Mouse (Mus musculus) embryo, embryonic 10.5 days (tissue): ENCODE data around the gene Cenpm.
A peak's percentile ranks its signal among the peaks of the same experiment; 100 is the strongest.

Source experiments
- DNase-seq: peaks from one replicate; pipeline ENCODE4 v3.0.0-alpha.2; 2015; ENCODE audit warnings: low spot score

The Cenpm gene

GRCm38 (mm10) chr15:82243742-82244114 is 820 bp downstream of the Cenpm start:
- no peak for DNase-seq

GRCm38 (mm10) chr15:82243311-82243710 is 1.2 kb downstream of the Cenpm start:
- no peak for DNase-seq

- DNase-seq = peak; percentile 86
Observed at GRCm38 (mm10) chr15:82236565-82236964, 8.0 kb downstream of the Cenpm start.

- no peak for DNase-seq
Observed at GRCm38 (mm10) chr15:82235661-82236060, 8.9 kb downstream of the Cenpm start.

GRCm38 (mm10) chr15:82232651-82233050 is 11.9 kb downstream of the Cenpm start:
- DNase-seq = no peak

- DNase-seq = no peak
Observed at GRCm38 (mm10) chr15:82231591-82232378, 12.8 kb downstream of the Cenpm start.

- no peak for DNase-seq
Observed at GRCm38 (mm10) chr15:82231100-82231499, 13.4 kb downstream of the Cenpm start.

GRCm38 (mm10) chr15:82230098-82230611 is 14.4 kb downstream of the Cenpm start:
- DNase-seq = no peak

- DNase-seq = no peak
Observed at GRCm38 (mm10) chr15:82229542-82230045, 15.0 kb downstream of the Cenpm start.

- no peak for DNase-seq
Observed at GRCm38 (mm10) chr15:82225769-82226168, 18.8 kb downstream of the Cenpm start.

- DNase-seq = no peak
Observed at GRCm38 (mm10) chr15:82224602-82225215, 19.8 kb downstream of the Cenpm start.

GRCm38 (mm10) chr15:82223657-82224601 is 20.6 kb downstream of the Cenpm start, which contains the start of gene Tnfrsf13c:
TSS of gene Tnfrsf13c (minus strand) at chr15:82224369.
- DNase-seq = no peak

GRCm38 (mm10) chr15:82223251-82223650 is 21.3 kb downstream of the Cenpm start:
- no peak for DNase-seq

GRCm38 (mm10) chr15:82221104-82221860 is 23.3 kb downstream of the Cenpm start:
- DNase-seq = no peak

GRCm38 (mm10) chr15:82220003-82220675 is 24.4 kb downstream of the Cenpm start:
- DNase-seq = no peak

GRCm38 (mm10) chr15:82218778-82219666 is 25.5 kb downstream of the Cenpm start:
- no peak for DNase-seq

- no peak for DNase-seq
Observed at GRCm38 (mm10) chr15:82217980-82218379, 26.6 kb downstream of the Cenpm start.

GRCm38 (mm10) chr15:82217039-82217438 is 27.5 kb downstream of the Cenpm start:
- DNase-seq = no peak

GRCm38 (mm10) chr15:82216142-82216827 is 28.3 kb downstream of the Cenpm start:
- DNase-seq = no peak
